Mouse (Mus musculus): ENCODE results near the gene Larp4. TPM values are rescaled to one million over a fixed set of nuclear protein-coding genes. Genes with fewer than 3 reads are reported as not detected.

Larp4 gene
- polyA plus RNA-seq (2015; fragmentation: Illumina TruSeq; extraction: RNeasy Lipid Tissue Mini Kit (QIAGEN cat#74804); ENCODE audit: insufficient read depth, low replicate concordance): 46.2 TPM

DNA sequence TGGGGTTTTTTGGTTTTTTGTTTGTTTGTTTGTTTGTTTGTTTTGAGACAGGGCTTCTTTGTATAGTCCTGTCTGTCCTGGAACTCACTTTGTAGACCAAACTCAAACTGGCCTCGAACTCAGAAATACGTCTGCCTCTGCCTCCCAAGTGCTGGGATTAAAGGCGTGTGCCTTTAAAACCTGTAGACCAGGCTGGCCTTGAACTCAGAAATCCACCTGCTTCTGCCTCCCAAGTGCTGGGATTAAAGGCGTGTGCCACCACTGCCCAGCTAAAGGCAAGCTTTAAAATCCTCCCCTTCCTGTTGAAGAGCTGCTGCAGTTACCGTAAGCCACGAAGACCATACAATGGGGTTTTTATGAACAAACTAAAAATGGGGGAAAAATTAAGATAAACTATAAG lies at the start of gene Larp4:
Gene Larp4, plus strand, starts transcription at position 301 of the 400 bp plus-strand sequence.

DNA sequence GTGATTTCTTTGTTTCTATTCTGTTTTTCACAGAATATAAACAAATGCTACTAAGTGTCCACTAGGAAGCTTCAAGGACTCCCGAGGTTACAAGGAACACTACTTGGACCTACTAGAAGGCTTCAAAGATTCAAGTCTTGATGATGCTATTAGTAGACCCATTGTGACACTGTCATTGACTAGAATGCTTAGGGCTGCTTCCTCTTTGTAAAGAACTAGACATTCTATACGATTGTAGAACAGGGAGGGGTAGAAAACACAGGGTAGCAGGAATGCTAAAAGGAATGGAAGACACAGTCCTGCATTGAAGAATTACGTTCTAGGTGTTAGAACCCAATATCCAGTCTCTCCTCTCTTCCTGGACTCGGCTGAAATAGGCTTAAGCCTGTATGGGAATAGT lies 2.9 kb upstream of the Larp4 start, which contains the start of gene Fam186a:
Gene Fam186a, minus strand, starts transcription at position 101 of the 400 bp plus-strand sequence.

DNA sequence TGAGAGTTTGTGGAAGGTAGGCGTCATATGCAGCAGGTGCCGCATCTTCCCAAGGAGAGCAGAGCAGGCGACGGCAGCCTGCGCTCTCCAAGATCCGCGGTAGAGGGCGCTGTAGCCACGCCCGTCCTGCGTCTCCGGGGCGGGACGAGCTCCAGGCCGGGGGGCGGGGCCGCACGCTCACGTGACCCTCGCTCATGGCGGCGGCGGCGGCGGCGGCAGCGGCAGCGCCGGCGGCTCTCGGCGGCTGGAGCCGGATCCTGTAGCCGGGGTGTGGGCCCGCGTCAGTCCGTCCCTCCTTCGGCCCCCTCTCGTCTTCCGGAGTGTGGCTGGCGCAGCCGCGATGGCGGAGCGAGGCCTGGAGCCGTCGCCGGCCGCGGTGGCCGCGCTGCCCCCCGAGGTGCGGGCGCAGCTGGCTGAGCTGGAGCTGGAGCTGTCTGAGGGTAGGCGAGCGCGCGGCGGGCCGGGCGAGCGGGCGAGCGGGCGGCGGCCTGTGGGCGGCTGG lies 68.7 kb downstream of the Larp4 start, which contains the start of gene Dip2b:
Gene Dip2b, plus strand, starts transcription at position 195 of the 502 bp plus-strand sequence.

Other genes starting within 250 kb of the Larp4 start
- gene Cox14, start 244.4 kb upstream of the Larp4 start, polyA plus RNA-seq (2015; fragmentation: Illumina TruSeq; extraction: RNeasy Lipid Tissue Mini Kit (QIAGEN cat#74804); ENCODE audit: insufficient read depth, low replicate concordance): 30.0 TPM
- gene Cers5, start 197.2 kb upstream of the Larp4 start, polyA plus RNA-seq (2015; fragmentation: Illumina TruSeq; extraction: RNeasy Lipid Tissue Mini Kit (QIAGEN cat#74804); ENCODE audit: insufficient read depth, low replicate concordance): 67.1 TPM
- 42.1 TPM for gene Lima1, start 94.6 kb upstream of the Larp4 start, polyA plus RNA-seq (2015; fragmentation: Illumina TruSeq; extraction: RNeasy Lipid Tissue Mini Kit (QIAGEN cat#74804); ENCODE audit: insufficient read depth, low replicate concordance)
- gene Fam186a, start 3.0 kb upstream of the Larp4 start, polyA plus RNA-seq (2015; fragmentation: Illumina TruSeq; extraction: RNeasy Lipid Tissue Mini Kit (QIAGEN cat#74804); ENCODE audit: insufficient read depth, low replicate concordance): not detected
- gene Dip2b, start 68.6 kb downstream of the Larp4 start, polyA plus RNA-seq (2015; fragmentation: Illumina TruSeq; extraction: RNeasy Lipid Tissue Mini Kit (QIAGEN cat#74804); ENCODE audit: insufficient read depth, low replicate concordance): 22.6 TPM